Mouse (Mus musculus) liver, embryonic 11.5 days (tissue): ENCODE measurements at regions not wholly inside any gene's neighbourhood (a gene's known extent, or its start where the extent isn't known, plus 50 kb on each side); places are given as distances from the start of the nearest gene placed in this dataset.

Experiments used
- ATAC-seq: fragments of 200-750 bp; cut with Nextera tagmentation; replicated peaks from 2 replicates; pipeline ENCODE4 v1.8.0; 2017; ENCODE audit warnings: moderate number of reproducible peaks, mild to moderate bottlenecking, moderate TSS enrichment, moderate library complexity; ENCODE audit not compliant: low FRiP score
- DNase-seq: peaks from one replicate; pipeline ENCODE4 v3.0.0-alpha.2; 2017; ENCODE audit warnings: low spot score
- H3K27ac ChIP-seq: fragments of 300-500 bp; sonication (generic); 2 replicates; pipeline ENCODE4 v1.5.1; 2014; ENCODE audit warnings: mild to moderate bottlenecking, low read depth, low read length, control low read depth
- H3K27me3 ChIP-seq: fragments of 300-500 bp; sonication (generic); replicated peaks from 2 replicates; pipeline ENCODE4 v1.6.1; 2014; ENCODE audit warnings: low read length, mixed read lengths; ENCODE audit not compliant: control insufficient read depth, insufficient read depth
- H3K36me3 ChIP-seq: fragments of 300-500 bp; sonication (generic); 2 replicates; pipeline ENCODE4 v1.6.1; 2014; ENCODE audit warnings: mild to moderate bottlenecking, low read length, moderate library complexity, mixed read lengths; ENCODE audit not compliant: control insufficient read depth, insufficient read depth
- H3K4me1 ChIP-seq: fragments of 300-500 bp; sonication (generic); replicated peaks from 2 replicates; pipeline ENCODE4 v1.6.1; 2014; ENCODE audit warnings: low read length, mixed read lengths; ENCODE audit not compliant: control insufficient read depth, insufficient read depth
- H3K4me2 ChIP-seq: fragments of 300-500 bp; sonication (generic); 2 replicates; pipeline ENCODE4 v1.6.1; 2014; ENCODE audit warnings: mild to moderate bottlenecking, control low read depth, moderate library complexity
- H3K4me3 ChIP-seq: fragments of 300-500 bp; sonication (generic); 2 replicates; pipeline ENCODE4 v1.5.1; 2014; ENCODE audit warnings: low read depth, low read length, control low read depth
- H3K9ac ChIP-seq: fragments of 300-500 bp; sonication (generic); 2 replicates; pipeline ENCODE4 v1.6.1; 2014; ENCODE audit warnings: low read depth, low read length, control low read depth
- H3K9me3 ChIP-seq: fragments of 300-500 bp; sonication (generic); 2 replicates; pipeline ENCODE4 v1.6.1; 2016; ENCODE audit warnings: low read length, inconsistent platforms, mixed read lengths; ENCODE audit not compliant: control insufficient read depth
- WGBS: fragments of 180-500 bp; shearing (Covaris S2); extraction: QIAGEN DNeasy Blood & Tissue Kit; methylation state at CpG from one replicate; pipeline ENCODE4 v1.1.7; 2014; 5-methylcytosine and 5-hydroxymethylcytosine counted together

- Histone ChIP-seq H3K4me2 (no peak overlapping the region), H3K9ac (no peak overlapping the region), H3K9me3 (no peaks in the 10 kb centered on the region), H3K4me1 (peaks cover 7% of the 10 kb centered on the region; the same call in 1 of the 2 replicates), H3K4me3 (no peak overlapping the region), H3K27ac (no peak overlapping the region), H3K36me3 (no peaks in the 10 kb centered on the region), H3K27me3 (no peaks in the 10 kb centered on the region)
- DNase-seq: no peak
- 87% methylated on average over 1 of the region's 1 CpGs for WGBS
- no peak for ATAC-seq
These were observed 114.5 kb downstream of the Tmem17 start for GRCm38 (mm10) chr11:22626407-22626806.

GRCm38 (mm10) chr11:22628497-22628896 lies 116.6 kb downstream of the Tmem17 start:
- H3K9me3 ChIP-seq: no peaks in the 10 kb centered on the region
- H3K27ac ChIP-seq: no peak overlapping the region
- no peak overlapping the region for H3K9ac ChIP-seq
- ATAC-seq (no peak), DNase-seq (no peak)
- H3K4me2 ChIP-seq: no peak overlapping the region
- no peaks in the 10 kb centered on the region for H3K27me3 ChIP-seq
- peaks cover 10% of the 10 kb centered on the region for H3K4me1 ChIP-seq
- 87% methylated on average over 5 of the region's 5 CpGs for WGBS
- no peak overlapping the region for H3K4me3 ChIP-seq
- no peaks in the 10 kb centered on the region for H3K36me3 ChIP-seq

GRCm38 (mm10) chr11:22628979-22629378 lies 117.1 kb downstream of the Tmem17 start:
- H3K4me1 ChIP-seq: peaks cover 10% of the 10 kb centered on the region
- 70% methylated on average over 5 of the region's 5 CpGs for WGBS
- no peak overlapping the region for H3K4me2 ChIP-seq
- no peak overlapping the region for H3K9ac ChIP-seq
- no peaks in the 10 kb centered on the region for H3K9me3 ChIP-seq
- DNase-seq (no peak), ATAC-seq (no peak)
- no peaks in the 10 kb centered on the region for H3K36me3 ChIP-seq
- H3K27ac ChIP-seq: no peak overlapping the region
- no peaks in the 10 kb centered on the region for H3K27me3 ChIP-seq
- H3K4me3 ChIP-seq: no peak overlapping the region

DNA sequence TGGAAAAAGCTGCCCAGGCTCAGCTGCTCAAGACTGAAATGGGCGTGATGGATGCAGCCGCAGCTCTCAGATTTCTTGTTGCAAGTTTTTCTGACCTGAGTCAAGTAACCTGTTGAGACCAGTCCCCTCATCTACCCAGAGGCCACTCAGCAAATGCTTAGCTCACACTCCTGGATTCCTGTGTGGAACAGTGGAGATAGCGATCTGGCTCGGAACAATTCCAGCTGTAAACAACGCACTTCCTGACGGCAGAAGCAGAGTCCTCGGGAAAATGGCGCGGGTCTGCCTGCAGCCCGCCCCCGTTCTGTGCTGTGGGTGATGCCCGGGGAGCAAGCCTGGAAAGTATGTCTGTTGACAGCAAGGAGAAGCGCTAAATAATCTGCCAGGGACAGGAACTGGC lies 117.7 kb downstream of the Tmem17 start:
- ATAC-seq: no peak
- 21% methylated on average over 13 of the region's 13 CpGs for WGBS

DNA sequence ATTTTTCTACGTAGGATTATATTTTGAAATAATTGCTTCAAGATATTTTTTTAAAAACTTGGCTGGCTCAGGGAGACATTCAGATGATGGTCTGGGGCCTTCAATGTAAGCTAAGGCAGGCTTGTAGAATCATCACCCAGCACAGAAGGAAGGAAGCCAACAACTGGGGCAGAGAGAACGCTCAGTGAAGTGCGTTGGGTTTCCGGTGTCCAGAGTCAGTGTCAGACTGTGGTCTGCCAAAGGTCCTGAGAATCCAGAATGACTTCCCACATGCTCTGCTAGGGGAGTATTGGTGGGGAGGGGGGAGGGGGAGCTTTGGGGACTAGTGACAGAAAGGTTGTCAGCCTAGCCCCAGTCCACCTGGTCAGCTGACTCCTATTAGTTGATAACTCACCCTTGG lies 118.1 kb downstream of the Tmem17 start:
- DNase-seq (no peak), ATAC-seq (no peak)
- Histone ChIP-seq H3K9me3 (no peaks in the 10 kb centered on the region), H3K27ac (no peak overlapping the region; the same call in 1 of the 2 replicates), H3K4me3 (peak overlapping the region; percentile 20), H3K9ac (no peak overlapping the region), H3K36me3 (no peaks in the 10 kb centered on the region), H3K4me2 (peak overlapping the region; percentile 60), H3K4me1 (peaks cover 10% of the 10 kb centered on the region), H3K27me3 (no peaks in the 10 kb centered on the region)
- 37% methylated on average over 4 of the region's 4 CpGs for WGBS

More for the DNA sequence above, 117.7 kb downstream of the Tmem17 start:
- Histone ChIP-seq H3K4me1 (peaks cover 10% of the 10 kb centered on the region), H3K36me3 (no peaks in the 10 kb centered on the region), H3K27me3 (no peaks in the 10 kb centered on the region), H3K9me3 (no peaks in the 10 kb centered on the region), H3K9ac (peak overlapping the region; percentile 48; the same call in 1 of the 2 replicates), H3K4me2 (peak overlapping the region; percentile 60), H3K4me3 (peak overlapping the region; percentile 20), H3K27ac (no peak overlapping the region)
- DNase-seq: no peak

GRCm38 (mm10) chr11:22630982-22631381 lies 119.1 kb downstream of the Tmem17 start:
- ATAC-seq (no peak), DNase-seq (no peak)
- H3K27me3 ChIP-seq: no peaks in the 10 kb centered on the region
- WGBS: 80% methylated on average over 5 of the region's 5 CpGs
- H3K4me3 ChIP-seq: no peak overlapping the region
- H3K9ac ChIP-seq: no peak overlapping the region
- H3K4me2 ChIP-seq: no peak overlapping the region
- H3K4me1 ChIP-seq: peaks cover 10% of the 10 kb centered on the region
- H3K9me3 ChIP-seq: no peaks in the 10 kb centered on the region
- no peak overlapping the region for H3K27ac ChIP-seq
- no peaks in the 10 kb centered on the region for H3K36me3 ChIP-seq

DNA sequence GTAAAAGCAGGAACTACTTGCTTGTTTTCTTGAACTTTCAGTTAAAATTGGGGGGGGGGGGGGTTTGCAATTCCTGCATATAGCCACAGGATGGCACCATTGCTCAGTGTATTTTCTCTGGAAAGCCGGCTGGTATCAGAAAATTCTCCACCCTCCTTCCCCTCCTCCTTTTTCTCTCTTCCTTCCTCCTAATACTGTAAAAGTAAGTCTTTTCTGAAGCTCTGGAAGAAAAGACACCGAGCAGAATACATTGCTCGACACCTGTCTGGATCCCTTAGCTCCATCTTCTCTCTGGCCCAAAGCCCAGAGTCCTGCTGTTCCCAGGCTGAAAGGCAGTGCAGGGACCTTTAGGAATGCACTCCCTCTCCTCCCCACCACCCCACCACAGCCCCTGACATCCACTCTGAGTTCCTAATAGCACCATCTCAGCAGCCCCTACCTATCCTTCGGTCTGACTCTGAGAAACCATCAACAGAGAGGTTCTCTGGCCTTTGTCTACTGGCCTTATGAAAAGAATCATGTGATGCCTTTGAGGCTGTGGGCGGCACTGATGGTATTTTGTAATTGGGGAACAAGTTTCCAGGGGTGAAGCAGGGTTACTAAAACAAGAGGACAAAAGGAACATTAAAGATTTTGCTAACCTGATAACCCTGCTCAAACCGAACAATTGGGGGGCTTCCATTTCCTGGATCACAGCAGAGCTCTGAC lies 119.9 kb downstream of the Tmem17 start:
- no peak overlapping the region for H3K4me2 ChIP-seq

GRCm38 (mm10) chr11:22632314-22632700 lies 120.4 kb downstream of the Tmem17 start:
- no peak for ATAC-seq
- H3K4me1 ChIP-seq: peaks cover 10% of the 10 kb centered on the region
- H3K27me3 ChIP-seq: no peaks in the 10 kb centered on the region
- H3K27ac ChIP-seq: no peak overlapping the region
- DNase-seq: no peak
- no peaks in the 10 kb centered on the region for H3K9me3 ChIP-seq
- no peak overlapping the region for H3K9ac ChIP-seq
- no peak overlapping the region for H3K4me2 ChIP-seq
- no peak overlapping the region for H3K4me3 ChIP-seq
- no peaks in the 10 kb centered on the region for H3K36me3 ChIP-seq

More for the DNA sequence above, 119.9 kb downstream of the Tmem17 start:
- DNase-seq (peak; percentile 38), ATAC-seq (no peak)
- Histone ChIP-seq H3K9me3 (no peaks in the 10 kb centered on the region), H3K4me3 (no peak overlapping the region), H3K36me3 (no peaks in the 10 kb centered on the region), H3K9ac (no peak overlapping the region), H3K27me3 (no peaks in the 10 kb centered on the region), H3K27ac (no peak overlapping the region), H3K4me1 (peaks cover 10% of the 10 kb centered on the region)
- 26% methylated on average over 6 of the region's 6 CpGs for WGBS

- WGBS: 79% methylated on average over 5 of the region's 5 CpGs
- no peak overlapping the region for H3K4me2 ChIP-seq
- H3K4me1 ChIP-seq: peaks cover 10% of the 10 kb centered on the region
- H3K4me3 ChIP-seq: no peak overlapping the region
- ATAC-seq: no peak
- H3K9me3 ChIP-seq: no peaks in the 10 kb centered on the region
- no peaks in the 10 kb centered on the region for H3K36me3 ChIP-seq
- no peak for DNase-seq
- no peak overlapping the region for H3K27ac ChIP-seq
- no peak overlapping the region for H3K9ac ChIP-seq
- no peaks in the 10 kb centered on the region for H3K27me3 ChIP-seq
These were observed 121.1 kb downstream of the Tmem17 start for GRCm38 (mm10) chr11:22632988-22633387.
